Mouse (Mus musculus): ENCODE results near the gene Uvrag.
A peak's percentile ranks its signal among the peaks of the same experiment; 100 is the strongest.

Gene Uvrag

DNA sequence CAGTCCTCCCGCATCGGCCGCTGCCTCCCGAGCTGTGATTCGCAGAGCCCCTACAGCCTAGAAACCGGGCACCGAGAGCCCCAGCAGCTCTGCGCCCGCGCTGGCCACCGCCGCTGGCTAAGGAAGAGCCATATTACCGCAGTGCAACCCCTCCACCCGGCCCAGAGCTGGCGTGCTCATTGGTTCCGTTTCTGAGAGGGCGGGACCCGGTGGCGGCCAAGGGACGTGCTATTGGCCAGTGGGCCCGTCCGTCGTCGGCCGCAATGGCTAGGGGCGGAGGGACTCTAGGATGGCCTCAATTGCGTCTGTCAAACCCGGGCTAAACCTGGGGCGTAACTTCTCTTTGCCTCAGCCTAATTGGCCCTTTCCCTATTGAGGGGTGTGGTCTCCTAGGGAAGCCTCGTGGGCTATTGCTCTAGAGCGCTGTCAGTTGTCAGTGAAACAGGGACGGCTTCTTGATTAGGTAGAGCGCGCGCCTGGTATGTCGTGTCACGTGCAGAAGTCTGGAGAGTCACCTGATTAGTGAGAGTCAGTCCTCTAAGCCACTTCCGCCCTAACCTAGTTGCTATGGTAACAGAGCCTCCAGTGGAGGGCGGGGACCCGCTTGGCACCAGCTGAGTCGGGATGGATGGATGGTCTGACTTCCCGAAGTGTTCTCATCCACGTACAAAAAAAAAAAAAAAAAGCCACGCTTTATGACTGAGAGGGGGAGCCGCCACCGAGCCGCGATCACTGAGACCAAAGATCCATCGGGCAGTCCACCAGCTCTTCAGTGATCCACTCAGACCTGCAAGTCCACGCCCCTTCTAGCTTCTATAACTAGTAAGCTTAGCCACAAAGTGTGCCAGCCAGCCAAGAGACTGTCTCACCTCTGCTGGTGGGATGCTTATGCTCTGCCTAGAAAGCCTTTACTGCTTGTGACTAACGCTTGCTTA is at the start of gene Uvrag:
Gene Uvrag (minus strand): TSS at position 158 of the 935 bp plus-strand sequence.
- peak; percentile 99 for DNase-seq

DNA sequence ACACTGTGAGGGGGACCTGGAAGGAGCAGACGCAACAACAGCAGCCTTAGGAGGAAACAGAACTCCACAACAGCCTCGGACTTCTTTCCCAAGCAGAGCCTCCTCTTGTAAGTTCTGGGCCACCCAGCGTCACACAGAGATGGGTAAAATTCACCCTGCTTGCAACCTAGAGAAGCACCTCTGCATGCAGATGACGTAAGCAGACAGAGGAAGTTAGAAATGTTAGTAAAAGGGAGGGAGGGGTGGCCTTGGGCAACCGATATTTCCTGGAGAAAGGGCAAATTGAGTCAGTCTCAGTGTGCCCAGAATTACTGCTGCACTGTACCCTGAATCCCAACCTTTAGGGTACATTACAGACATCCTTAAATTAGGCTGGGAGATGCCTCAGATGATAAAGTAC is 48.9 kb upstream of the Uvrag start:
- peak; percentile 36 for DNase-seq

DNA sequence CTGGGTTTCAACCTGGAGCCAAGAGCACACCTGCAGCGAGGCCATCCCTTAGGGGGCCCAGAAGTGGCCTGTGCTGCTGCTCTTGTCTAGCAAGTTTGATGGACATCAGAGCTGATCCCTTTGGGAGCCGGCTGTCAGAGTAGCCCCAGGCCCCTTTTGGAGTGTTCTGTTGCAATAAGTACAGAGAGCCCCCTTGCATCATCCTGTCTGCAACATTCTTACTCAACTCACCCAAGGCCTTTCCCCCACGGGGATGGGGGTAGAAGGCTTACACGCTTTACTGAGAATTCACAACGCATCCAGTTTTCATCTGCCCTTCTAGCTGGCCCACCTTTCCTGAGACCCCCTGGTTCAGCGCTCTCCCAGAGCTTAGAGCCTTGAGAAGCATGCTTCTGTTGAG is 47.7 kb upstream of the Uvrag start:
- DNase-seq = peak; percentile 14

GRCm38 (mm10) chr7:99187451-99187850 is 46.5 kb upstream of the Uvrag start:
- no peak for DNase-seq

DNA sequence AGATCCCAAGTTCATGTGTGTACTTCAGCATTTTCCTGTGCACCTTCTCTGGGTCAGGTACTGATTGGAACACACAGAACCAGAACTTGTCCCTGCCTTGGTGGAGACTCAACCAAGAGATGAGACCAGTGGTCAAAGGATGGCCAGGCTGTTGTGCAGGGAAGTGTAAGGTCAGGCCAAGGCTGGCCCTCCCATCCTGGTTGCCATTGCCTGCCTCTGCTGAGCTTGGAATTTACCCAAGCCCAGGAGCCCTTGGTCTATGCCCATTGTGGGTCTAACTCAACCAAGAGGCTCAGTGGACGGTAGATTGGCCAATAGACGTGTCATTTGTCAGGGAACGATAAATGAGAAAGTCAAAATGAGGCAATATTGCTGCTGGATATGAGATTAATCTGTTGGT is 44.5 kb upstream of the Uvrag start:
- DNase-seq = no peak

GRCm38 (mm10) chr7:99183751-99184150 is 42.8 kb upstream of the Uvrag start:
- peak; percentile 44 for DNase-seq

DNA sequence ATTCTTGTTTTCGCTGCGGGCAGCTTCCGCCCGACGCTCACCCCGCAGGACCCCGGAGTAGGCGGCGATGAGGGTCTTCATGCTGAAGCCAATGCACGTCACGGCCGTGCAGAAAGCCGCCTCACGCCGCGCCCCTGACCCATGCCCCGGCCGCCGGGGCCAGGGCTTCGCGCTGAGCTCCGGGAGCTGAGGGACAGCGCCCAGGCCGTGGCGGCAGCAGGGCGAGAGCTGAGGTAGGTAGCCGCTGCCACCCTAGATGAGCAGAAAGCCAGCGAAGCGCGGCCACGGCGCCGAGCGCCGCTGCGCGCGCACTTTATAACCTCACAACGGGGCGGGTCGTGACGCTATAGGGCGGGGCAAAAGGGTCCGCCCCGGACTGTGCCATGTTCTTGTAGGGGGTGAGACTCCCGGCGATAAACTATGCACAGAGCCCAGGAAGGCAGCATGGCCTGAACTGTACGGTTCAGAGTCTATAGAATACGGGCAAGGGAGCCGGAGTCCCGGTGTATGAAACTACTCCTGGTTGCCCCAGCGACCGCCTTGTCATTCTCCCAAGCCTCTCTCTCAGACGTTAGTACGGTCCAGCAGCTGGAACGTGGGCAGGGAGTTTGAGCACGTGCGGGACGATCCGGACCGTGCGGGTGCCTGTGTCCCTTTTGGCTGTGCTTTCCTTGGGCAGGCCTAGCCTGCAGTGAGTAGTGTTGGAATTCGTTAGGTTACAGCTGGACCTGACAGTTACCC is 41.7 kb upstream of the Uvrag start, which contains the start of gene Dgat2:
Gene Dgat2 (minus strand): TSS at position 288 of the 741 bp plus-strand sequence.
- DNase-seq = peak; percentile 91

DNA sequence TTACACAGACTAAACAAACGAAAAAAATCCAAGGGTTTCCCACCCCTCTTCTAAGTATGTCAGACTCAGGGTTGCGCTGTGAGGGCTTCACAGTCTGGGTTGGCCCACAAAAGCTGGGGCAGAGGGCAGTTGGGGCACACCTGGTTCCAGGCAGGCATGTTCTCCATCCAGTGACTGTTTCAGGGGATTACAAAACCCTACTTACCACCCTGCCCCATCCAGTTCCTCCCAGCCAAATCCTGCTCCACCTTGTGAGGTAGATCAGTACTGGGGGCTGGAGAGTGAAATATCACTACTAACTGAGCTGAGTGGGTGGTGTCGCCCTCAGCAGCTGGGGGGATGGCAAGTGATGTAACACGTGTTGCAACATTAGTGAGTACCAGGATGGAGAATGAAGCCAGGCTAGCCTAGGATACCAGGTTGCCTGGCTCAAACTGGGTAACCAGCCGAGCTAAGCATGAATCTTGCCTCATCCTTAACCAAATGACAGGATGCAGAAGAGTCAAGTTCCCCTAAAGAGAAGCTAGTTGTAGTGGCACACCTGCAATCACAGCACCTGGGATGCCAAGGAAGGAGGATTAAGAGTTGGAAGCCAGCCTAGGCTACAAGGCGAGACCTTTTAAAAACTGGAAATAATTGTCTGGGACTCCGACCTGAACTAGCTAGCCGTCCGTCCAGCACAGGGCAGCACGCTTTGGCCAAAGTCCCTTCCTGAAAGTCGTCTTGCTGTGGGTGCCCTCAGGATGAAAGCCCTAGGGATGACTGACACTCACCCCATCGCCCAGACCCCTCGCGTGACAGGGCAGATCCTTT is 40.9 kb upstream of the Uvrag start:
- DNase-seq = peak; percentile 35

GRCm38 (mm10) chr7:99180162-99180561 is 39.2 kb upstream of the Uvrag start:
- DNase-seq = no peak

DNA sequence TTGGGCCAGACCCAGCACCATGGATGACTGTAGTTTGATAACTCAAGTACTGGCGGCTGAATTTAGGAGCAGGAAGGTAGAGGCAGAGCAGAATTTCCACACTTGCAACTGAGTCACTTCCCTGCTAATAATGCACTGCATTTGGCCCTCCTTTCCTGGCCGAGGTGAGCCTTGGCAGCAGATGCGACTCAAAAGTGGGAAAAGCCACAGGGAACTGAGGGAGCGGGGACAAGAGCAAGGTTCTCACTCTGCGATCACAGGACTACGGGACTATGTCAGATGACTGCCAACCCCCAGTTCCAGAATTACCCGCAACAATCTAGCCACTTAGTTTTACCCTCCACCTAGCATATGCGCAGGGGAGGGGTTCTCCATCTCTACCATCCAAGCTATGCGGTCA is 38.3 kb upstream of the Uvrag start:
- no peak for DNase-seq

DNA sequence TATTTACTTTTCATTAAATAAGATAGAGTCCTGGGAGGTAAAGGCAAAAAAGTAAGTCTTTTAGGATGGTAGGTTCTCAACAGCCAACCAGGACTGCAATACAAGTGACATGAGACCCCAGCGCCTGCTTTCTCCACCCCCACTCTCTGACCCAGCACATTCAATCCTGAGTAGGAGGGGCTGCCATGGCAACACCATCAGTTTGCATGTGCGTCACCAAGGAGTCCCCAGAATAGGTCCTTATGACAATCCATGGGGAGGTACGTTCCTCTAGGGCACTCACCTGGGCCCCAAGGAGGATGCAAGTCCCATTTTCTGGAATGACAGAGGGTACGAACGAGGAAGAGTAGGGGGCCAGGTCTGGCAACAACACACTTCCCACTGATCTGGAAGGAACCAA is 36.4 kb upstream of the Uvrag start:
- no peak for DNase-seq

GRCm38 (mm10) chr7:99175666-99176065 is 34.7 kb upstream of the Uvrag start:
- no peak for DNase-seq

DNA sequence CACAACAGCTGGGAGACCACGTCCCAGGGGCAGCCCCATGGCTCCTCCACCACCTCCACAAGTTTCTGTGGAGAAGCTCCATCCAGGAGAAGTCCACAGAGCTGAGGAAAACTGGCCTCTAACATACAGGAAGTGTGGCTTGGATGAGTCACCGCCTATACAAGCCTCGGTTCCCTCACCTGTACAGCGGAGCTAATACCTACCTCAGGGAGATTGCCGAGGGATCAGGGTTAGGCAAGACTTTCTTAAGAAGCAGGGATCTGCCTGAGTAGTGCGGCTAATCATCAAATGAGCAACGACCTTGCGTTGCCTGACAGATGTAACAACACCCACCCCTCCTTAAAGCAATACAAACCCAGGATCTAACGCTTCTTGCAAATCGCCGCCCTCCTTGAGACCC is 34.2 kb upstream of the Uvrag start:
- no peak for DNase-seq

DNA sequence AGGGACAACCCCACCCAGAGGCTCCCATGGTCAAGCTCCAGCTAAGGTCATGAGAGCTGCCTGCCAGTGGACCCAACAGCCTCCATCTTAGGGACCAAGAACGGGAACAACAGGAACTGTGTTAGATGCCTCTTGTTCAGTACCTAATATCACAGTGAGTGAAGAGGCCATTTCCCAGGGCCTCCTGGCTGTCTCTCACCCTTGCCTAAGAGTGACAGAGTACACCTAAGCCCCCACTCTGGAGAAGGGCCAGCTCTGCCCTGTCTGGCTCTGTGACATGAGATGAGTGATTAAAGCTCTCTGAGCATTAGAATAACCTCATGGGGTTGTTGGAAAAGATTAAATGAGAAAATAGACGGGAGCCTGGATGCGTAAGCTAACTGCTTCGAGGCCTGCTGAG is 33.1 kb upstream of the Uvrag start:
- no peak for DNase-seq

GRCm38 (mm10) chr7:99172898-99173297 is 32.0 kb upstream of the Uvrag start:
- peak; percentile 75 for DNase-seq

GRCm38 (mm10) chr7:99171730-99172463 is 31.0 kb upstream of the Uvrag start:
- DNase-seq = no peak

DNA sequence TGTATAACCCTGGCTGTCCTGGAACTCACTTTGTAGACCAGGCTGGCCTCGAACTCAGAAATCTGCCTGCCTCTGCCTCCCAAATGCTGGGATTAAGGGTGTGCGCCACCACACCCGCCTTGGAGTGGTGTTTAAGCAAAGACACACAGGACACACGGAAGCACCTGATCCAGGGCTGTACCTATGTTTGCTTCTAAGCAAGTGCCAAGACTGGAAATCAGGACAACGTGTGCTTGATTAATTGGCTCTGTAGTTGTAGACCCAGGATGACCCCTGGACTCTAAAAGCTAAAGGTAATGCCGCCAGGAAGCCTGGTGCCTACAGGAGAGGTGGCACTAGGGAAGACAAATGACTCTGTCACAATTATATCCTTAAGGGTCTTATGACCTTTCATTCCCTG is 29.6 kb upstream of the Uvrag start:
- no peak for DNase-seq

GRCm38 (mm10) chr7:99169717-99170403 is 28.9 kb upstream of the Uvrag start:
- no peak for DNase-seq

- DNase-seq = no peak
Measured at GRCm38 (mm10) chr7:99168756-99169155, 27.8 kb upstream of the Uvrag start.

GRCm38 (mm10) chr7:99167939-99168338 is 27.0 kb upstream of the Uvrag start:
- peak; percentile 62 for DNase-seq

- DNase-seq = no peak
Measured at GRCm38 (mm10) chr7:99166159-99166558, 25.2 kb upstream of the Uvrag start.
